Mouse (Mus musculus) regulatory T cell (primary cell): ENCODE data around the gene Tmem9.

Source experiments
- in situ Hi-C: fragments of 300-600 bp; cut with MboI, MseI; formaldehyde crosslinking; loops from one replicate; pipeline ENCODE4 v1.15.1; 2025; ENCODE audit warnings: high pct_unique_total_duplicates

The Tmem9 gene

GRCm38 (mm10) chr1:136030201-136030600 lies 22.3 kb downstream of the Tmem9 start:
- in situ Hi-C loops = no loop called here

- in situ Hi-C loops = no loop called here
These were observed 23.7 kb downstream of the Tmem9 start for GRCm38 (mm10) chr1:136031697-136032096.

DNA sequence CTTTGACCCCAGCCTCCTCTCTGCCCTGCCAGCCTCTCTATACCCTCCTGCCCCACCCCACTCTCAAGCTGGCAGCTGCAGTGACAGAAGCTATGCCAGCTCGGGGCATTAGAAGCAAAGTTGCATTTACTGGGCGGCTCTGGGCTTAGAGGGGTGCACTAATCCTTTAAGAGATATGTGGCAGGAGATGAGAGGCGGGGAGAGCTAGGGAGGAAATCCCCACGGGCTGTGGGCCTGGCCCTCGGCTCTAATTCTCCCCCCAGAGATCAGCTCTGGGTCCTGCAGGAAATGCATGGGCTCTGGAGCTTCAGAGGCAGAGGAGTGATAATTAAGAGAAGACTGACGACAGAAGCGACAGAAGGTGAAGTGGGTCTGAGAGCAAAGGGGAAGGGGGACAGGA lies 25.0 kb downstream of the Tmem9 start:
- in situ Hi-C loops = no loop called here

DNA sequence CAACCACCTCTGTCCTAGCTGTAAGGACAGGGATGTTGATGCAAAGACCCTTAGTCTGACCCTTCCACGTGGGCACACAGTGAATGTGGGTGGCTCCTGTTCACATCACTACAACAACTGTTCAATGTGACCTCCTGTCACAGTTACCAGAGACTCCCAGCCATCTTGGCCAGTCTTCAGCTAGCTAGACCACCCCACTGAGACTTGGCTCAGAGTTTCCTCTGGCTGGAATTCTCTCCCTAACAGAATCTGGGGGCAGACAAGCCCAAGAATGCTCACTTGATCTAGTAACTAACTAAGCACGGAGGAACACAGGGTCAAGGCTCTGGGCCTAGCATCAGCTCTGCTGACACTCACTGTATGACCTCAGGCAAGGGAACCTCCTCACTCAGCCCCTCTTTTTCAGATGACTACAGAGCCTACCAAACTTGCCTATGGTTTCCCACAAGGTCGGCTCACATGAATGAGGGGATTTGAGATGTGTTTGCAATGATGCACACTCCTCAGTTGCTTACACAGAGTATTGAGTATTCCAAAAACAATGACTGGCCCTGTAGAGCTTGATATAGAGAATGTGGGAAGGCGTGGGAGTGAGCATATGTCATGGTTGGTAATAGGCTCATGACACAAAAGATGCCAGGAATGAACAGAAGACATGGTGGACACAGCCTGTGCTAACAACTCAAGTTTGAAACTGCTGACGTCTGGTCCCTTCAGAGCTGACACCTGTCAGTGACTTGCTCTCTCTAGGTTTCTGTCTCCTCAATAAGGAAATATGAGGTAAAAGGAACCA lies 31.0 kb downstream of the Tmem9 start:
- in situ Hi-C loops = no loop called here

DNA sequence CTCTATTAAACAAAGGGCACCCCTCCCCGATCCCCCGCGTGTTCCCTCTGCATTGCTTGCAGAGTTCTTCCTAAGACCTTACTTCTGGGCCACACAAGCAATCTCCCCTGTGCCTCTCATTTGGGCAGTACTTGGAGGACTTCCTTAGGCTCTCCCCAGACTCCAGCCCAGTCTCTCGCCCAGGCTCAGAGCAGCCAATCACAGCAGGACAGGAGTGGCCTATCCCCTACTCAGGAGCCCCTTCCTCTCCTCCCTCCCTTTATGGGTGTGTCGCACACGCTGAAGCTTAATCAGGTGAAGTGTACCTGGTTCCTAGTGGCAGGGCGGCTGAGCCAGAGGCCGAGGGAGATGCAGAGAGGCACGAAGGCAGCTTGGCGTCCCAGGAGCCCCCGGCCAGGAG lies 32.5 kb downstream of the Tmem9 start:
- in situ Hi-C loops = no loop called here

- in situ Hi-C loops = no loop called here
These were observed 32.9 kb downstream of the Tmem9 start for GRCm38 (mm10) chr1:136040874-136041273.

- in situ Hi-C loops = no loop called here
These were observed 37.8 kb downstream of the Tmem9 start for GRCm38 (mm10) chr1:136045774-136046173.

- in situ Hi-C loops = no loop called here
These were observed 39.5 kb downstream of the Tmem9 start for GRCm38 (mm10) chr1:136047432-136047831.

DNA sequence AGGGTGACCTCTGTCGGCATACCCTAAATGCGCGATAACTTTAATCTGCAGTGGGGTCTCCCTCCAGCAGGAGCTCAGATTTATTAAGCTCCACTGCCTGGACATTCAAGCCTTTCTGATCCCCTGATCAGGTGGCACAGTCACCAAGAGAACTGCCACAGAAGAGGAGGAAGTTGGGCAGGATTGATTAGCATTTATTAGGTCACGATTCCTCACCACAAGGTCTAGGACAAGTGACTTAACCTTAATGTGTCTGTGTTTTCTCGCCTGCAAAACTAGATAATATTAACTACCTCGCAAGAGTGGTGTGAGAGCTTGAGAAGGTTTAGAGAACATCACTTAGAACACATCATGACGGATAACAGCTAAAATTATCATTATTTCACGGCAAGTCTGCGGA lies 39.9 kb downstream of the Tmem9 start:
- in situ Hi-C loops = no loop called here

DNA sequence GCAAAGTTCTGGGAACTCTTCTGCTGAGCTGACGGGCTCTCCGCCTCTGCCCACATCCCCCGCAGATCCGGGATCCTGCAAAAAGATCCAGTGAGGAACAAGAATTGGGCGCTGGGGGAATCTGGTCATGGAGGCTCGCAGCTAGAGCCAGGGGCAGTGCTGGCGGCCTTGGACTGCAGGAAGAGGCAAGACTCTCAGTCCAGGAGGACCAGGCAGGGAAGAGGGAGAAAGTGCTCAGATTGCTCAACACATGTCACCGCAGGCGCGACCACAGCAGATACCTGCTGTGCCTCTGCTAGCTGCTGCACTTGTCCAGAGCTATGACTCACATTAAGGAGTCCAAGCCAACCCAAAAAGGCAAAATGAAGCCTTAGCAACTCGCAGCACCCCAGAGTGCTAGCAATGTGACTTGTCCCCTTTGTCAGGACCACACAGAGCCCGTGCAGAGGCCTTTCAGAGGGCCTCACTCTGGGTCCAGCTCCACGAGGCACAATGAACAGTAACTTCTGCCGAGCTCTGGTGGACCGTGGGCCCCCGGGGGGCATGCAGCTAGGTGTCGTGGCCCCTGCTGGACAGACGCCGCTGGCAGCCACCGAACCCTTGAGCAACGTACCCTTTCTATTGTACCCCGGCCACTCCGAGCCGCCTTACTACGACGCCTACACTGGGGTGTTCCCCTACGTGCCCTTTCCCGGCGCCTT lies 42.5 kb downstream of the Tmem9 start, which contains the start of gene Ascl5:
TSS of gene Ascl5 (plus strand) at position 493 of the 701 bp plus-strand sequence.
- in situ Hi-C loops = loop anchor here (10.0 to 25.0 kb wide), 2 partner anchors 1212 to 1746 kb away; no protein-coding TSS in a partner anchor

DNA sequence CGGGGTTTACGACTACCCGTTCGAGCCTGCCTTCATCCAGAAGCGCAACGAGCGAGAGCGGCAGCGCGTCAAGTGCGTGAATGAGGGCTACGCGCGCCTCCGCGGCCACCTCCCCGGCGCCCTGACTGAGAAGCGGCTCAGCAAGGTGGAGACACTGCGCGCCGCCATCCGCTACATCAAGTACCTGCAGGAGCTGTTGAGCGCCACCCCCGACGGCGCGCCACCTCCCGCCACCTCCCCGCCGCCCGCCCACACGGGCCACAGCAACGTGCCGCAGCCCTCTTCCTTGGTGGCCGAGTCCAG lies 43.0 kb downstream of the Tmem9 start:
- in situ Hi-C loops = loop anchor here (10.0 to 25.0 kb wide), 2 partner anchors 1211 to 1746 kb away; no protein-coding TSS in a partner anchor

DNA sequence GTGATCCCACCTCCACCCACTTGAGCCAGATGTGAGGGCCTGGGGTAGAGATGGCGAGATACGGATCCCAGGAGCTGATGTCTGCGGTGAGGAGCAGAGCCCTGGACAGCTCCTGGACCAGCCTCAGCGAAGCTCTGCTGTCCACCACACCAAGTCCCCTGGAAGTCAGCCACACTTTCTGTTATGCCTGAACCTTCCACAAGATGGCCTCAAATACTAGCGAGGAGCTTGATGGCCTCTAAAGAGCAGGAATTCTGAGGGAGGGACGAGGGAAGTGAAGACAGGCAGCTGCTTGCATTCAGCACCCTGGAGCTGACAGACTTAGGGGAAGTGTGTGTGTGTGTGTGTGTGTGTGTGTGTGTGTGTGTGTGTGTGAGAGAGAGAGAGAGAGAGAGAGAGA lies 43.5 kb downstream of the Tmem9 start:
- in situ Hi-C loops = loop anchor here (10.0 to 25.0 kb wide), 2 partner anchors 1211 to 1747 kb away; no protein-coding TSS in a partner anchor

- in situ Hi-C loops = loop anchor here (10.0 to 25.0 kb wide), 2 partner anchors 1210 to 1748 kb away; no protein-coding TSS in a partner anchor
These were observed 44.6 kb downstream of the Tmem9 start, which contains the start of gene Cacna1s for GRCm38 (mm10) chr1:136052547-136052946. TSS of gene Cacna1s (plus strand) at chr1:136052750.

DNA sequence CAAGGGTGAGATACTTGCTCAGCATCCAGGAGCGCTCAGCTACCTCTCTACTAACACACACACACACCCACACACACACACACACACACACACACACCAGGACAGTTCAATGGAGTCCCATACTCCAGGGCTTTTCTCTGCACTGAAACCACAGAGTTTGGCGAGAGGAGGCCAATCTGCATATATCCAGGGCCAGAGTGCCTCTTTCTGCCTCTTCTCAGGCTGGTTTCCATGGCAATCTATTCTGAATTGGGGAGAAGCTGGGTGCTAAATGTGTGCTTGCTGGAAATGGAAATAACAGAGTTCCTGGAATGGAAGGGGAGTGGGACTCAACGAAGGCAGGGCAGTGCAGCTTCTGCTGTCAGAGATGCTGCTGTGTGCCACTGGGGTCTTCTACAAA lies 47.8 kb downstream of the Tmem9 start:
- in situ Hi-C loops = loop anchor here (10.0 to 25.0 kb wide), 2 partner anchors 1207 to 1751 kb away; no protein-coding TSS in a partner anchor

- in situ Hi-C loops = loop anchor here (10.0 to 25.0 kb wide), 2 partner anchors 1204 to 1754 kb away; no protein-coding TSS in a partner anchor
These were observed 50.6 kb downstream of the Tmem9 start for GRCm38 (mm10) chr1:136058594-136058993.

DNA sequence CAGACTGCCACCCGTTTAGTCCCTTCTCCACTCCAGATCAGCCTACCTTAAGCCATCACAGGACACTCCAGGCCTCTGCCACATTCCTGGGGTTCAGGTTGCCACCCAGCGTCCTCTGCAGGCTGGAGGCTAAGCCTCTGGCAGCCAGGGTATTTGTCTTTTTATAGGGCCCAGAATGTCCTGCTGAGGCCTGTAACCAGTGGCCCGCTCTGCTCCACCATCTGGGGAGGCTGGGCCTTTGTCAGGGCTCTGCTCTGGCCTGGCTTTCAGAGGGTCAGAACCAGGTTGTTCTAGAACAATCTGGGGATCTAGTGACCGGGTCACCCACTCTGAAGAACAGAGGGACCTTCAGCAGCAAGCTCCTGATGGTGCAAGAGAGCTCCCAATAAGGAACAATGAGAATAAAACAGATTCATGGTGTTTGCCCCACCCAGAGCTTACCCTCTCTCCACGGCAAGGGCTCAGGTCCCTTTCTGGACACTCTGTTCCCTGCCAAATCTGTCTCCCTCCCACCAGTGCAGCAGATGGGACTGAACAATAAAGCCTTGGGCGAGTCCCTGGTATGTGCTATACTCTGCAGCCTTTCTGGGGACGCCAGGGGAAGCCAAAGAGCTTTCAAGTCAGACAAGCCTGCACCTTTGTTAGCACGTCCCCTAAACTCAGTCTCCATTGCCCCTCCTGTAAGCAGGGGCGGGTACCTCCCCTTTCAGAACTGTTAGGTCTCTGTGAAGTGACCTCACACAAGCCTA lies 53.3 kb downstream of the Tmem9 start:
- in situ Hi-C loops = loop anchor here (25.0 kb wide), 1 partner anchor 1201 kb away; no protein-coding TSS in a partner anchor

DNA sequence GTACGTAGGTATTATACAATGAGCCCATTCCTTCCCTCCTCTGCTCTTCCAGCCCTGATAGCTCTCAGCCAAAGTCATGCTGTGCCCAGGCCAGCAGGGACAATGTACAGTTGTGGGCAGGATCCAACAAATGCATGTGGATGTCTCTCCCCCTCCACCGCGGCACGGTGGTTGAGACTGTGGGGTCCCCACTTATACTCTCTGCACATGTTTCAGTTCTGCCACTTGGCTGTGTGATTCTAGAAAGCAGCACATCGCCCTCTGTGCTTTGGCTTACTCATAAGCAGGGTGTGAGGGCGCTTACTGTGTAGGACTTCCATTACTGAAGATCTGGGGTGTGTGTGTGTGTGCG lies 53.8 kb downstream of the Tmem9 start:
- in situ Hi-C loops = loop anchor here (25.0 kb wide), 1 partner anchor 1201 kb away; no protein-coding TSS in a partner anchor

GRCm38 (mm10) chr1:136063991-136064390 lies 56.0 kb downstream of the Tmem9 start:
- in situ Hi-C loops = loop anchor here (25.0 kb wide), 1 partner anchor 1198 kb away; no protein-coding TSS in a partner anchor

- in situ Hi-C loops = loop anchor here (25.0 kb wide), 1 partner anchor 1196 kb away; no protein-coding TSS in a partner anchor
These were observed 58.7 kb downstream of the Tmem9 start for GRCm38 (mm10) chr1:136066621-136067020.

GRCm38 (mm10) chr1:136067579-136067978 lies 59.6 kb downstream of the Tmem9 start:
- in situ Hi-C loops = loop anchor here (25.0 kb wide), 1 partner anchor 1195 kb away; no protein-coding TSS in a partner anchor

- in situ Hi-C loops = loop anchor here (10.0 kb wide), 1 partner anchor 1479 kb away; no protein-coding TSS in a partner anchor
These were observed 68.1 kb downstream of the Tmem9 start for GRCm38 (mm10) chr1:136076086-136076485.
